Mouse (Mus musculus): ENCODE results near the gene Zbtb38.

DNA sequence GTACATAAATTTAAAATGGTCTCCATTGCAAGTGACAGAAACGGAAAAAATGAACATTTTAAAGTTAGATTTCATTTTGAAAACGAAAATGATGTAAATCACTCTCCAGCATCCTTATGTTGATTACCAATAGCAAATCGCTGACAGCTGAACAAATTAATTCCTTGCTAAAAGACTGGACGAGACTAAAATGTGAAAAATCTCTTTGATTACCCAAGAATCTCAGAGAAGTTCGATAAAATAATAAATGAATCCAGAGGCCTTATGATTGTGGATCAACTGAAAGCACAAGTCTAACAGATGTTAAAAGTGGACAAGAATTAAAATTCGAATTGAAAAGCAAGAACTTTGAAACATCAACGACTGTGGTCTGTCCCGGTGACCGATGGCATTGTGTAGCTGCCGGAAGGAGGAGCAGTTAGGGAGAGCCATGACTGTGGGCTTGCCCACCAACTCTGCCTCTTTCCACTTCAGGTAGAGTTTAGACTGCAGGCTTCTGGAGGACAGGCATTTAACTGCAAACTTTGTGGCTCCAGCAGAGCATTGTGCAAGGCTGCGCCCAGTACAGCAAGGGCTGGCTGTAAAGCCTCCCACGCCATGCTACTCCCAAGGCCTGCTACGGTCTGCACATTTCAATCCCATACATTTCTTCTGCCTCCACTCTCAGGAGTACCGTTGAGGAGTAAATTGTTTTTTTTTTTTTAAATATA, 35.7 kb downstream of the Zbtb38 start:
- TF ChIP-seq POLR2A (IDR thresholded peaks at IDR 0.05; ENCODE audit: borderline replicate concordance, extremely low read depth, insufficient read depth, insufficient read length, poor library complexity, severe bottlenecking) (no peak), CTCF (IDR thresholded peaks at IDR 0.05; ENCODE audit: borderline replicate concordance, extremely low read depth, insufficient read depth, insufficient read length) (no peak)

All from brain, embryonic 14.5 days (tissue).